19 mouse cellular contexts compared by ENCODE assay signal in the genomic region with DNA sequence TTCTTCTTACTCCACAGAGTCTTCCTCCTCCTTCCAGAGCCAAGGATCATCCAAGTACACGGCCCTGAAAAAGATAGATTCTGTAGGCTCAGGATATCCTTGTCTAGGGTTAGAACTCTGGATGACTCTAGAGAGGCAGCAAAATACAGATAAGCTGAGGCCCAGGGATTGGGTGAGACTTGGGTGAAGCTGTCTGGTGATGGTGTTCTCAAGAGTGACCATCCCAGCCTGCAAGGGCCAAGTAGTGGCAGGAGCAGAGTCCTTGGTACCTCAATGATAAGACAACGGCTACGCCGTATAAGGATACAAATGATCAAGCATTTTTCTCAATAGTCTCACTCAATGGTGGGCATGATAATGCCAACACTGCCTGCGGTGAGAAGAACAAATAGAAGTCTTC. TPM values are rescaled to one million over a fixed set of nuclear protein-coding genes. Genes with fewer than 3 reads are reported as not detected.
DNase-seq lines count a peak whose midpoint lies in the region; ATAC-seq and TF ChIP-seq lines count a peak whose summit lies in the region.
"Had no signal": no experiment of that assay in that cellular context is flagged by ENCODE, and none has a peak within 500 bp of the region (broad histone marks: within the 10 kb centered on the region; RNA-seq: fewer than 3 reads in every experiment).

No protein-coding gene starts in this region.

- 60% methylated on average over 5 of the region's 5 CpGs for WGBS in bone marrow, adult 2 months
- 55% methylated on average over 5 of the region's 5 CpGs for WGBS in liver, embryonic 16.5 days (ENCODE audit: insufficient replicate concordance)

- peaks cover 0 to 2% of the 10 kb centered on the region in 2 experiments for H3K36me3 ChIP-seq in CH12.LX (replicated peaks in 1 of 2; ENCODE audit: control insufficient read depth in 1 of 2, insufficient read depth in 1 of 2, low read length in 1 of 2)
- no peaks in the 10 kb centered on the region for H3K36me3 ChIP-seq in liver, embryonic 16.5 days (ENCODE audit: control insufficient read depth, insufficient read depth)
- H3K36me3 ChIP-seq: forebrain, embryonic 15.5 days had no signal

- no peak for TF ChIP-seq RAD21 in CH12.LX (IDR thresholded peaks at IDR 0.05; ENCODE audit: low read depth, low read length)

- H3K4me3 ChIP-seq in CH12.LX (replicated peaks in 1 of 3; ENCODE audit: low read depth in 2 of 3, low read length in 2 of 3, poor library complexity in 1 of 3): peak overlapping the region; percentile 48 to 60 (median 54)
- H3K4me3 ChIP-seq in bone marrow, adult 2 months (replicated peaks; ENCODE audit: control insufficient read depth, low read depth, low read length): no peak overlapping the region
- H3K4me3 ChIP-seq in liver, embryonic 16.5 days (ENCODE audit: low read depth, low read length): no peak overlapping the region; the same call in 1 of the 2 replicates
- H3K4me3 ChIP-seq: forebrain, embryonic 15.5 days had no signal

- no peak for TF ChIP-seq EP300 in CH12.LX (IDR thresholded peaks at IDR 0.05; ENCODE audit: low read length)

- no peaks in the 10 kb centered on the region for H3K9me3 ChIP-seq in CH12.LX (replicated peaks; ENCODE audit: low read length)
- H3K9me3 ChIP-seq in liver, embryonic 16.5 days (replicated peaks; ENCODE audit: control insufficient read depth, low read length): no peaks in the 10 kb centered on the region
- H3K9me3 ChIP-seq: forebrain, embryonic 15.5 days had no signal

- ATAC-seq in erythroid progenitor cell, adult 5-6 weeks (replicated peaks; ENCODE audit: low FRiP score, poor library complexity, severe bottlenecking): peak; percentile 72
- peak; percentile 70 for ATAC-seq in liver, embryonic 16.5 days (ENCODE audit: low read depth)
- ATAC-seq: forebrain, embryonic 15.5 days; midbrain, embryonic 16.5 days; Patski had no signal

- no peaks in the 10 kb centered on the region; the same call in 1 of the 2 replicates for H3K79me2 ChIP-seq in CH12.LX (replicated peaks; ENCODE audit: control insufficient read depth, extremely low read depth, insufficient read depth, poor library complexity, severe bottlenecking)

- DNase-seq in CH12.LX (ENCODE audit: extremely low read depth): no peak
- DNase-seq in thymus, postnatal 25 days: no peak
- DNase-seq in cerebellum, postnatal 14 days: no peak
- no peak for DNase-seq in right cerebral cortex, postnatal 10 days (ENCODE audit: low spot score in 2 of 2)
- DNase-seq: adrenal gland, postnatal 10 days; cerebellum, adult 8-10 months; heart, postnatal 10 days; kidney, adult 11 months; layer of hippocampus, postnatal 36 days; lung, postnatal 10 days; right cerebral cortex, adult 18-20 months; thymus, adult 18-20 months had no signal

- peak overlapping the region; percentile 76 for H3K27ac ChIP-seq in CH12.LX (ENCODE audit: insufficient read depth, low read depth)
- H3K27ac ChIP-seq in bone marrow, adult 2 months (ENCODE audit: control insufficient read depth, insufficient read depth, low read depth, low read length, poor library complexity): peak overlapping the region; percentile 35; the same call in 1 of the 2 replicates
- H3K27ac ChIP-seq in liver, embryonic 16.5 days (ENCODE audit: low read length): peak overlapping the region; percentile 72
- H3K27ac ChIP-seq: forebrain, embryonic 15.5 days; kidney, postnatal 0 days had no signal

- no peak for TF ChIP-seq POLR2A in CH12.LX (IDR thresholded peaks at IDR 0.05; ENCODE audit: low read depth, low read length)
- TF ChIP-seq POLR2A in bone marrow, adult 2 months (IDR thresholded peaks at IDR 0.05; ENCODE audit: borderline replicate concordance, control insufficient read depth, low read depth, low read length): no peak

- peak overlapping the region; percentile 96 for H3K4me2 ChIP-seq in CH12.LX (ENCODE audit: insufficient read depth, low read depth, poor library complexity, severe bottlenecking)
- peak overlapping the region; percentile 22; the same call in 1 of the 2 replicates for H3K4me2 ChIP-seq in liver, embryonic 16.5 days (ENCODE audit: low read depth, low read length)
- H3K4me2 ChIP-seq: forebrain, embryonic 15.5 days had no signal

- no peaks in the 10 kb centered on the region for H3K27me3 ChIP-seq in CH12.LX (replicated peaks)
- H3K27me3 ChIP-seq in liver, embryonic 16.5 days (ENCODE audit: control insufficient read depth, insufficient read depth, low read depth, low read length): no peaks in the 10 kb centered on the region
- H3K27me3 ChIP-seq: forebrain, embryonic 15.5 days; Patski had no signal

- H3K9ac ChIP-seq in CH12.LX (ENCODE audit: insufficient read depth, low read depth): peak overlapping the region; percentile 92
- H3K9ac ChIP-seq in liver, embryonic 16.5 days (ENCODE audit: low read depth, low read length): no peak overlapping the region
- H3K9ac ChIP-seq: forebrain, embryonic 15.5 days had no signal

- TF ChIP-seq CTCF in CH12.LX (conservative IDR thresholded peaks at IDR 0.05 in 1 of 2, IDR thresholded peaks at IDR 0.05 in 1 of 2; ENCODE audit: low read depth in 2 of 2, low read length in 2 of 2): no peak
- TF ChIP-seq CTCF in bone marrow, adult 2 months (IDR thresholded peaks at IDR 0.05; ENCODE audit: control insufficient read depth, insufficient read depth, low read length): no peak

- in situ Hi-C loops in CH12.LX (cut with MboI; ENCODE audit: low pct_ligation_motif_present, low pct_unique_long_range_greater_than_20kb, low sequenced_read_pairs): no loop called here

- dilution Hi-C loops in CH12.LX (cut with MboI; ENCODE audit: extremely low pct_ligation_motif_present, extremely low pct_unique_long_range_greater_than_20kb, low sequenced_read_pairs): no loop called here

- peaks cover 17 to 35% of the 10 kb centered on the region in 2 experiments for H3K4me1 ChIP-seq in CH12.LX (ENCODE audit: control insufficient read depth in 1 of 2, insufficient read depth in 2 of 2)
- H3K4me1 ChIP-seq in bone marrow, adult 2 months (ENCODE audit: control insufficient read depth, insufficient read depth, low read length): peaks cover 12% of the 10 kb centered on the region
- H3K4me1 ChIP-seq in liver, embryonic 16.5 days (ENCODE audit: control insufficient read depth, low read depth, low read length): peaks cover 22% of the 10 kb centered on the region
- H3K4me1 ChIP-seq: forebrain, embryonic 15.5 days had no signal

TF ChIP-seq in CH12.LX, 34 proteins besides CTCF, POLR2A, EP300 and RAD21 (continues in another document):
- TF ChIP-seq MEF2A (IDR thresholded peaks at IDR 0.05; ENCODE audit: borderline replicate concordance, low read depth, low read length) (no peak), ZMIZ1 (IDR thresholded peaks at IDR 0.05; ENCODE audit: low read depth, low read length) (no peak), JUN (IDR thresholded peaks at IDR 0.05; ENCODE audit: insufficient read depth, low read depth, low read length) (no peak), E2F4 (IDR thresholded peaks at IDR 0.05; ENCODE audit: insufficient replicate concordance, low read depth, low read length) (no peak)

RNA-seq across cellular contexts. Expression of gene Dok1, which starts 29.4 kb away (rescaled TPM):
- 33.2 and 34.7 TPM in 2 replicates for total RNA-seq in CH12.LX (2012; rRNA removed)
- 21.3 and 21.4 TPM in 2 replicates for total RNA-seq in CH12.LX (2014; rRNA removed)
- polyA plus RNA-seq in CH12.LX (2012; ENCODE audit: insufficient read length, low read depth): 23.8 and 24.6 TPM in 2 replicates
- 26.6 and 39.6 TPM in 2 replicates for polyA plus RNA-seq in bone marrow, adult 2 months (2011; ENCODE audit: insufficient read depth, insufficient read length, low replicate concordance, missing spikeins)
- 20.5 and 27.4 TPM in 2 replicates for total RNA-seq in erythroid progenitor cell, adult 5-6 weeks (2015; ENCODE audit: low replicate concordance)
- total RNA-seq in erythroid progenitor cell, adult 5-6 weeks (2017; ENCODE audit: low replicate concordance): 26.9 and 34.7 TPM in 2 replicates
- 15.7 and 16.1 TPM in 2 replicates for polyA plus RNA-seq in liver, embryonic 16.5 days (2015; fragmentation: Nextera tagmentation; extraction: Ambion mirVana)

RNA-seq across cellular contexts. Expression of gene Loxl3, which starts 30.1 kb away (rescaled TPM):
- total RNA-seq in CH12.LX (2012; rRNA removed) (0.93 and 1.0 TPM in 2 replicates), CH12.LX (2014; rRNA removed) (0.05 TPM in 1 of 2 replicates, not detected in the other)
- polyA plus RNA-seq in CH12.LX (2012; ENCODE audit: insufficient read length, low read depth): 0.74 and 1.0 TPM in 2 replicates
- polyA plus RNA-seq in bone marrow, adult 2 months (2011; ENCODE audit: insufficient read depth, insufficient read length, low replicate concordance, missing spikeins): 6.9 and 13.3 TPM in 2 replicates
- total RNA-seq in erythroid progenitor cell, adult 5-6 weeks (2015; ENCODE audit: low replicate concordance): 0.84 and 3.6 TPM in 2 replicates
- total RNA-seq in erythroid progenitor cell, adult 5-6 weeks (2017; ENCODE audit: low replicate concordance): 0.38 and 3.2 TPM in 2 replicates
- 1.9 and 2.1 TPM in 2 replicates for polyA plus RNA-seq in liver, embryonic 16.5 days (2015; fragmentation: Nextera tagmentation; extraction: Ambion mirVana)

RNA-seq across cellular contexts. Expression of gene Aup1, which starts 50.5 kb away (rescaled TPM):
- total RNA-seq in CH12.LX (2012; rRNA removed): 235 and 240 TPM in 2 replicates
- 108 and 119 TPM in 2 replicates for total RNA-seq in CH12.LX (2014; rRNA removed)
- polyA plus RNA-seq in CH12.LX (2012; ENCODE audit: insufficient read length, low read depth): 284 and 324 TPM in 2 replicates
- polyA plus RNA-seq in bone marrow, adult 2 months (2011; ENCODE audit: insufficient read depth, insufficient read length, low replicate concordance, missing spikeins): 142 and 337 TPM in 2 replicates
- 275 and 371 TPM in 2 replicates for total RNA-seq in erythroid progenitor cell, adult 5-6 weeks (2015; ENCODE audit: low replicate concordance)
- total RNA-seq in erythroid progenitor cell, adult 5-6 weeks (2017; ENCODE audit: low replicate concordance): 190 and 242 TPM in 2 replicates
- 180 and 190 TPM in 2 replicates for polyA plus RNA-seq in liver, embryonic 16.5 days (2015; fragmentation: Nextera tagmentation; extraction: Ambion mirVana)

RNA-seq across cellular contexts. Expression of gene Htra2, which starts 51.2 kb away (rescaled TPM):
- total RNA-seq in CH12.LX (2012; rRNA removed): 113 and 128 TPM in 2 replicates
- total RNA-seq in CH12.LX (2014; rRNA removed): 131 and 137 TPM in 2 replicates
- polyA plus RNA-seq in CH12.LX (2012; ENCODE audit: insufficient read length, low read depth): 154 and 185 TPM in 2 replicates
- 115 and 145 TPM in 2 replicates for polyA plus RNA-seq in bone marrow, adult 2 months (2011; ENCODE audit: insufficient read depth, insufficient read length, low replicate concordance, missing spikeins)
- 114 and 126 TPM in 2 replicates for total RNA-seq in erythroid progenitor cell, adult 5-6 weeks (2015; ENCODE audit: low replicate concordance)
- 65.7 and 87.8 TPM in 2 replicates for total RNA-seq in erythroid progenitor cell, adult 5-6 weeks (2017; ENCODE audit: low replicate concordance)
- 72.0 and 72.4 TPM in 2 replicates for polyA plus RNA-seq in liver, embryonic 16.5 days (2015; fragmentation: Nextera tagmentation; extraction: Ambion mirVana)

RNA-seq across cellular contexts. Expression of gene Dqx1, which starts 53.8 kb away (rescaled TPM):
- total RNA-seq in CH12.LX (2012; rRNA removed): 2.2 and 2.7 TPM in 2 replicates
- 0.99 and 1.3 TPM in 2 replicates for total RNA-seq in CH12.LX (2014; rRNA removed)
- polyA plus RNA-seq in CH12.LX (2012; ENCODE audit: insufficient read length, low read depth): 2.9 and 3.5 TPM in 2 replicates
- 5.3 and 13.5 TPM in 2 replicates for polyA plus RNA-seq in bone marrow, adult 2 months (2011; ENCODE audit: insufficient read depth, insufficient read length, low replicate concordance, missing spikeins)
- total RNA-seq in erythroid progenitor cell, adult 5-6 weeks (2015; ENCODE audit: low replicate concordance): 2.5 and 6.8 TPM in 2 replicates
- total RNA-seq in erythroid progenitor cell, adult 5-6 weeks (2017; ENCODE audit: low replicate concordance): 3.7 and 3.9 TPM in 2 replicates
- 9.0 and 9.3 TPM in 2 replicates for polyA plus RNA-seq in liver, embryonic 16.5 days (2015; fragmentation: Nextera tagmentation; extraction: Ambion mirVana)

Comparison
In these comparisons a context has a peak if more than half of its experiments do, and no peak if none do; other contexts are left out.
1. H3K4me3 ChIP-seq: peak in CH12.LX (3 of 3); none in bone marrow, adult 2 months (single experiment) and liver, embryonic 16.5 days (single experiment).
2. Peak in every context shown above with its lines, with median percentiles within 50 percentile points of each other: H3K27ac ChIP-seq.